Mouse (Mus musculus): Measurements from ENCODE around the gene Rps11.

DNA sequence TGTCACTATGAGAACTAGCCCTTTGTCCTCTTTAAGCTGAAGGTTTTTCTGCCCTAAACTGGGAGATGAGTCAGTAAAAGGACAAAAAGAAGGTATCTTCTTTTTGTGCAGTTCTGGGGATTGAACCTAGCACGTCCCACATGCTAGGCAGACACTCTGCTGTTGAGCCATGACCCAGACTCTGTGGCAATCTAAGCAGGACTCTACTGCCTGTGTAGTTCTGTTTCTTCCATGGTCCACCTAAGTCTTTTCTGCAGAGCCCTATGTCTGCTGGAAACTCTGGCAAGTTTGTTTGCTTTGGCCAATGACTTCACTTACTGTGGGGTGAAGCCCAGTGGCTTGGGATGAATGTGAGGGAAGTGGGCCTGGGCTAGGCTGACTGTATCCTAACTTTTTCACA lies 14.2 kb upstream of the Rps11 start:
- TF ChIP-seq CTCF (conservative IDR thresholded peaks at IDR 0.05; ENCODE audit: low read length) (no peak), NANOG (IDR thresholded peaks at IDR 0.05; ENCODE audit: borderline replicate concordance, low read length) (no peak)
